Mouse (Mus musculus): ENCODE results near the gene Lrrc42. TPM values are rescaled to one million over a fixed set of nuclear protein-coding genes. Genes with fewer than 3 reads are reported as not detected.

Lrrc42 gene
- polyA plus RNA-seq, 1 experiment from 2014 or later = 15.0 TPM

- TF ChIP-seq EP300 (IDR thresholded peaks at IDR 0.05; ENCODE audit: low read depth) (no peak), CTCF (IDR thresholded peaks at IDR 0.05; ENCODE audit: low read depth) (no peak)
- Histone ChIP-seq H3K9ac (replicated peaks) (no peak overlapping the region), H3K36me3 (replicated peaks; ENCODE audit: insufficient read depth, low read length) (0 out of 2 replicates have a peak, but pooled peaks cover 2% of the 10 kb centered on the region), H3K4me3 (ENCODE audit: low read depth, low read length) (no peak overlapping the region), H3K9me3 (ENCODE audit: low read length) (no peaks in the 10 kb centered on the region), H3K4me1 (ENCODE audit: insufficient read depth) (no peaks in the 10 kb centered on the region), H3K27ac (ENCODE audit: low read depth) (no peak overlapping the region), H3K4me2 (ENCODE audit: low read depth, low read length) (no peak overlapping the region), H3K27me3 (ENCODE audit: insufficient read depth, low read length) (no peaks in the 10 kb centered on the region)
- 77% methylated on average over 7 of the region's 7 CpGs for WGBS (ENCODE audit: insufficient replicate concordance)
- DNase-seq (no peak), ATAC-seq (no peak)
Measured at GRCm38 (mm10) chr4:107280843-107281475, 27.6 kb upstream of the Lrrc42 start.

- no peaks in the 10 kb centered on the region for H3K27me3 ChIP-seq (ENCODE audit: insufficient read depth, low read length)
- H3K9me3 ChIP-seq (ENCODE audit: low read length) = no peaks in the 10 kb centered on the region
- H3K4me1 ChIP-seq (ENCODE audit: insufficient read depth) = no peaks in the 10 kb centered on the region
- TF ChIP-seq EP300 (IDR thresholded peaks at IDR 0.05; ENCODE audit: low read depth) (no peak), CTCF (IDR thresholded peaks at IDR 0.05; ENCODE audit: low read depth) (no peak)
- ATAC-seq = no peak
- no peak overlapping the region for H3K27ac ChIP-seq (ENCODE audit: low read depth)
- no peak overlapping the region for H3K4me3 ChIP-seq (ENCODE audit: low read depth, low read length)
- H3K4me2 ChIP-seq (ENCODE audit: low read depth, low read length) = no peak overlapping the region
- 0 out of 2 replicates have a peak, but pooled peaks cover 2% of the 10 kb centered on the region for H3K36me3 ChIP-seq (replicated peaks; ENCODE audit: insufficient read depth, low read length)
- no peak overlapping the region for H3K9ac ChIP-seq (replicated peaks)
- WGBS (ENCODE audit: insufficient replicate concordance) = 66% methylated on average over 8 of the region's 8 CpGs
- DNase-seq = no peak
Measured at GRCm38 (mm10) chr4:107278188-107278707, 24.9 kb upstream of the Lrrc42 start.

- Histone ChIP-seq H3K4me2 (ENCODE audit: low read depth, low read length) (no peak overlapping the region), H3K9ac (replicated peaks) (no peak overlapping the region), H3K27me3 (ENCODE audit: insufficient read depth, low read length) (no peaks in the 10 kb centered on the region), H3K4me3 (ENCODE audit: low read depth, low read length) (no peak overlapping the region), H3K36me3 (replicated peaks; ENCODE audit: insufficient read depth, low read length) (no peaks in the 10 kb centered on the region), H3K4me1 (ENCODE audit: insufficient read depth) (no peaks in the 10 kb centered on the region), H3K27ac (ENCODE audit: low read depth) (no peak overlapping the region), H3K9me3 (ENCODE audit: low read length) (no peaks in the 10 kb centered on the region)
- DNase-seq (no peak), ATAC-seq (no peak)
- WGBS (ENCODE audit: insufficient replicate concordance) = 62% methylated on average over 5 of the region's 5 CpGs
- no peak for TF ChIP-seq CTCF (IDR thresholded peaks at IDR 0.05; ENCODE audit: low read depth)
- no peak for TF ChIP-seq EP300 (IDR thresholded peaks at IDR 0.05; ENCODE audit: low read depth)
Measured at GRCm38 (mm10) chr4:107274511-107274910, 21.2 kb upstream of the Lrrc42 start.

GRCm38 (mm10) chr4:107273683-107274082, 20.4 kb upstream of the Lrrc42 start:
- no peak for ATAC-seq
- Histone ChIP-seq H3K27ac (ENCODE audit: low read depth) (no peak overlapping the region), H3K9me3 (ENCODE audit: low read length) (no peaks in the 10 kb centered on the region), H3K4me1 (ENCODE audit: insufficient read depth) (no peaks in the 10 kb centered on the region), H3K4me2 (ENCODE audit: low read depth, low read length) (no peak overlapping the region), H3K36me3 (replicated peaks; ENCODE audit: insufficient read depth, low read length) (no peaks in the 10 kb centered on the region), H3K4me3 (ENCODE audit: low read depth, low read length) (no peak overlapping the region), H3K27me3 (ENCODE audit: insufficient read depth, low read length) (no peaks in the 10 kb centered on the region), H3K9ac (replicated peaks) (no peak overlapping the region)
- TF ChIP-seq CTCF (IDR thresholded peaks at IDR 0.05; ENCODE audit: low read depth) (no peak), EP300 (IDR thresholded peaks at IDR 0.05; ENCODE audit: low read depth) (no peak)
- no peak for DNase-seq
- 82% methylated on average over 4 of the region's 4 CpGs for WGBS (ENCODE audit: insufficient replicate concordance)

GRCm38 (mm10) chr4:107260001-107260400, 6.7 kb upstream of the Lrrc42 start:
- Histone ChIP-seq H3K9me3 (ENCODE audit: low read length) (no peaks in the 10 kb centered on the region; the same call in 1 of the 2 replicates), H3K9ac (replicated peaks) (no peak overlapping the region), H3K27me3 (ENCODE audit: insufficient read depth, low read length) (no peaks in the 10 kb centered on the region), H3K4me1 (ENCODE audit: insufficient read depth) (no peaks in the 10 kb centered on the region), H3K36me3 (replicated peaks; ENCODE audit: insufficient read depth, low read length) (peaks cover 2% of the 10 kb centered on the region; the same call in 1 of the 2 replicates), H3K27ac (ENCODE audit: low read depth) (no peak overlapping the region), H3K4me2 (ENCODE audit: low read depth, low read length) (no peak overlapping the region), H3K4me3 (ENCODE audit: low read depth, low read length) (no peak overlapping the region)
- no peak for ATAC-seq
- no peak for DNase-seq
- 40% methylated on average over 4 of the region's 4 CpGs for WGBS (ENCODE audit: insufficient replicate concordance)
- TF ChIP-seq CTCF (IDR thresholded peaks at IDR 0.05; ENCODE audit: low read depth) (no peak), EP300 (IDR thresholded peaks at IDR 0.05; ENCODE audit: low read depth) (no peak)

- Histone ChIP-seq H3K4me1 (ENCODE audit: insufficient read depth) (peaks cover 10% of the 10 kb centered on the region; the same call in 1 of the 2 replicates), H3K4me3 (ENCODE audit: low read depth, low read length) (peak overlapping the region; percentile 62), H3K4me2 (ENCODE audit: low read depth, low read length) (peak overlapping the region; percentile 92), H3K36me3 (replicated peaks; ENCODE audit: insufficient read depth, low read length) (no peaks in the 10 kb centered on the region), H3K27me3 (ENCODE audit: insufficient read depth, low read length) (no peaks in the 10 kb centered on the region), H3K27ac (ENCODE audit: low read depth) (no peak overlapping the region), H3K9ac (replicated peaks) (peak overlapping the region; percentile 83), H3K9me3 (ENCODE audit: low read length) (no peaks in the 10 kb centered on the region)
- ATAC-seq (no peak), DNase-seq (no peak)
- 46% methylated on average over 3 of the region's 3 CpGs for WGBS (ENCODE audit: insufficient replicate concordance)
- TF ChIP-seq EP300 (IDR thresholded peaks at IDR 0.05; ENCODE audit: low read depth) (no peak), CTCF (IDR thresholded peaks at IDR 0.05; ENCODE audit: low read depth) (no peak)
Measured at GRCm38 (mm10) chr4:107254414-107254813, 1.1 kb upstream of the Lrrc42 start.
